Mouse (Mus musculus) limb, embryonic 13.5 days (tissue): ENCODE results near the gene Akap2. TPM values are rescaled to one million over a fixed set of nuclear protein-coding genes. Genes with fewer than 3 reads are reported as not detected.

Experiments
- ATAC-seq: fragments of 200-750 bp; cut with Nextera tagmentation; 2 replicates; pipeline ENCODE4 v1.8.0; 2017; ENCODE audit warnings: low read depth, moderate number of reproducible peaks, moderate TSS enrichment; ENCODE audit not compliant: low FRiP score
- H3K27ac ChIP-seq: fragments of 300-500 bp; sonication (generic); 2 replicates; pipeline ENCODE4 v1.5.1; 2015; ENCODE audit warnings: inconsistent platforms, mild to moderate bottlenecking, moderate library complexity
- H3K27me3 ChIP-seq: fragments of 300-500 bp; sonication (generic); 2 replicates; pipeline ENCODE4 v1.6.1; 2015; ENCODE audit warnings: mild to moderate bottlenecking, inconsistent platforms
- H3K36me3 ChIP-seq: fragments of 300-500 bp; sonication (generic); 2 replicates; pipeline ENCODE4 v1.6.1; 2015; ENCODE audit warnings: inconsistent platforms, mild to moderate bottlenecking, moderate library complexity
- H3K4me1 ChIP-seq: fragments of 300-500 bp; sonication (generic); 2 replicates; pipeline ENCODE4 v1.6.1; 2015; ENCODE audit warnings: inconsistent platforms
- H3K4me2 ChIP-seq: fragments of 300-500 bp; sonication (generic); replicated peaks from 2 replicates; pipeline ENCODE4 v1.6.1; 2015; ENCODE audit warnings: inconsistent platforms, mild to moderate bottlenecking, moderate library complexity
- H3K4me3 ChIP-seq: fragments of 300-500 bp; sonication (generic); 2 replicates; pipeline ENCODE4 v1.5.1; 2015; ENCODE audit warnings: moderate library complexity, mild to moderate bottlenecking, inconsistent platforms
- H3K9ac ChIP-seq: fragments of 300-500 bp; sonication (generic); 2 replicates; pipeline ENCODE4 v1.6.1; 2015; ENCODE audit warnings: mild to moderate bottlenecking, inconsistent platforms
- H3K9me3 ChIP-seq: fragments of 300-500 bp; sonication (generic); 2 replicates; pipeline ENCODE4 v1.6.1; 2016; ENCODE audit warnings: inconsistent platforms
- WGBS: fragments of 180-500 bp; shearing (Covaris S2); methylation state at CpG from one replicate; pipeline ENCODE4 v1.1.7; 2015; 5-methylcytosine and 5-hydroxymethylcytosine counted together
- polyA plus RNA-seq: library from polyadenylated mRNA; unstranded; fragments of >200 nt; fragmentation: Nextera tagmentation; extraction: Ambion mirVana; gene quantifications from 2 replicates; pipeline ENCODE4 v1.2.1, GENCODE M21; 2015

Gene Akap2
- polyA plus RNA-seq, 1 experiment from 2014 or later, result 34.2 TPM

GRCm38 (mm10) chr4:57684676-57685215 lies 32.7 kb upstream of the Akap2 start:
- Histone ChIP-seq H3K36me3 (peaks cover 5% of the 10 kb centered on the region; the same call in 1 of the 2 replicates), H3K4me3 (no peak overlapping the region), H3K9ac (no peak overlapping the region), H3K27me3 (no peaks in the 10 kb centered on the region), H3K9me3 (no peaks in the 10 kb centered on the region), H3K4me1 (peaks cover 30% of the 10 kb centered on the region), H3K27ac (no peak overlapping the region), H3K4me2 (no peak overlapping the region)
- WGBS, result 54% methylated on average over 12 of the region's 12 CpGs
- ATAC-seq, result no peak

GRCm38 (mm10) chr4:57686736-57687135 lies 30.7 kb upstream of the Akap2 start:
- ATAC-seq, result no peak
- Histone ChIP-seq H3K4me3 (no peak overlapping the region), H3K36me3 (peaks cover 25% of the 10 kb centered on the region), H3K27ac (no peak overlapping the region), H3K4me1 (peaks cover 22% of the 10 kb centered on the region), H3K27me3 (no peaks in the 10 kb centered on the region), H3K9me3 (no peaks in the 10 kb centered on the region), H3K9ac (no peak overlapping the region), H3K4me2 (no peak overlapping the region)
- WGBS, result 66% methylated on average over 3 of the region's 3 CpGs

GRCm38 (mm10) chr4:57687583-57687982 lies 29.9 kb upstream of the Akap2 start:
- no peak overlapping the region for H3K9ac ChIP-seq
- no peak overlapping the region for H3K27ac ChIP-seq
- H3K27me3 ChIP-seq, result no peaks in the 10 kb centered on the region
- WGBS, result 68% methylated on average over 3 of the region's 3 CpGs
- H3K4me1 ChIP-seq, result peaks cover 21% of the 10 kb centered on the region
- ATAC-seq, result no peak
- H3K36me3 ChIP-seq, result peaks cover 27% of the 10 kb centered on the region
- H3K4me3 ChIP-seq, result no peak overlapping the region
- H3K4me2 ChIP-seq, result no peak overlapping the region
- H3K9me3 ChIP-seq, result no peaks in the 10 kb centered on the region

- Histone ChIP-seq H3K4me3 (no peak overlapping the region), H3K27me3 (no peaks in the 10 kb centered on the region), H3K4me2 (no peak overlapping the region), H3K9ac (no peak overlapping the region), H3K27ac (no peak overlapping the region), H3K9me3 (no peaks in the 10 kb centered on the region), H3K4me1 (peaks cover 21% of the 10 kb centered on the region), H3K36me3 (peaks cover 27% of the 10 kb centered on the region)
- ATAC-seq, result no peak
- 77% methylated on average over 9 of the region's 9 CpGs for WGBS
Measured at GRCm38 (mm10) chr4:57688131-57688530, 29.3 kb upstream of the Akap2 start.

GRCm38 (mm10) chr4:57690001-57690400 lies 27.5 kb upstream of the Akap2 start:
- Histone ChIP-seq H3K4me2 (no peak overlapping the region), H3K27me3 (no peaks in the 10 kb centered on the region), H3K27ac (no peak overlapping the region), H3K4me3 (no peak overlapping the region), H3K9ac (no peak overlapping the region), H3K36me3 (peaks cover 44% of the 10 kb centered on the region), H3K9me3 (no peaks in the 10 kb centered on the region), H3K4me1 (peaks cover 9% of the 10 kb centered on the region)
- 73% methylated on average over 6 of the region's 6 CpGs for WGBS
- ATAC-seq, result no peak

- Histone ChIP-seq H3K36me3 (peaks cover 49% of the 10 kb centered on the region), H3K9ac (no peak overlapping the region), H3K4me2 (no peak overlapping the region), H3K9me3 (no peaks in the 10 kb centered on the region), H3K4me3 (no peak overlapping the region), H3K27me3 (no peaks in the 10 kb centered on the region), H3K27ac (no peak overlapping the region), H3K4me1 (peaks cover 6% of the 10 kb centered on the region; the same call in 1 of the 2 replicates)
- 50% methylated on average over 1 of the region's 1 CpGs for WGBS
- no peak for ATAC-seq
Measured at GRCm38 (mm10) chr4:57690805-57691204, 26.7 kb upstream of the Akap2 start.

- Histone ChIP-seq H3K27me3 (no peaks in the 10 kb centered on the region), H3K36me3 (peaks cover 50% of the 10 kb centered on the region), H3K4me3 (no peak overlapping the region), H3K27ac (no peak overlapping the region), H3K9me3 (no peaks in the 10 kb centered on the region), H3K4me1 (no peaks in the 10 kb centered on the region), H3K4me2 (no peak overlapping the region), H3K9ac (no peak overlapping the region)
- no peak for ATAC-seq
- WGBS, result 84% methylated on average over 5 of the region's 5 CpGs
Measured at GRCm38 (mm10) chr4:57694356-57695136, 22.9 kb upstream of the Akap2 start.

- H3K4me1 ChIP-seq, result no peaks in the 10 kb centered on the region
- H3K4me2 ChIP-seq, result no peak overlapping the region
- H3K27ac ChIP-seq, result no peak overlapping the region
- H3K36me3 ChIP-seq, result peaks cover 26% of the 10 kb centered on the region
- H3K9ac ChIP-seq, result no peak overlapping the region
- no peak overlapping the region for H3K4me3 ChIP-seq
- no peaks in the 10 kb centered on the region for H3K27me3 ChIP-seq
- no peaks in the 10 kb centered on the region for H3K9me3 ChIP-seq
- ATAC-seq, result no peak
- 96% methylated on average over 11 of the region's 11 CpGs for WGBS
Measured at GRCm38 (mm10) chr4:57696955-57697354, 20.5 kb upstream of the Akap2 start.

- H3K27ac ChIP-seq, result no peak overlapping the region
Measured at GRCm38 (mm10) chr4:57697918-57698611, 19.4 kb upstream of the Akap2 start.

GRCm38 (mm10) chr4:57701576-57701975 lies 15.9 kb upstream of the Akap2 start:
- WGBS, result 81% methylated on average over 5 of the region's 5 CpGs
- Histone ChIP-seq H3K27me3 (no peaks in the 10 kb centered on the region), H3K4me1 (peaks cover 13% of the 10 kb centered on the region; the same call in 1 of the 2 replicates), H3K9me3 (no peaks in the 10 kb centered on the region), H3K4me2 (no peak overlapping the region), H3K36me3 (peaks cover 4% of the 10 kb centered on the region; the same call in 1 of the 2 replicates), H3K9ac (no peak overlapping the region), H3K27ac (no peak overlapping the region), H3K4me3 (no peak overlapping the region)
- ATAC-seq, result no peak

More at GRCm38 (mm10) chr4:57697918-57698611, 19.4 kb upstream of the Akap2 start:
- H3K9me3 ChIP-seq, result no peaks in the 10 kb centered on the region
- H3K27me3 ChIP-seq, result no peaks in the 10 kb centered on the region
- H3K9ac ChIP-seq, result no peak overlapping the region
- H3K36me3 ChIP-seq, result peaks cover 26% of the 10 kb centered on the region
- H3K4me1 ChIP-seq, result 0 out of 2 replicates have a peak, but pooled peaks cover under 1% of the 10 kb centered on the region
- no peak overlapping the region for H3K4me3 ChIP-seq
- 75% methylated on average over 12 of the region's 12 CpGs for WGBS
- H3K4me2 ChIP-seq, result no peak overlapping the region
- ATAC-seq, result no peak

GRCm38 (mm10) chr4:57703574-57704470 lies 13.6 kb upstream of the Akap2 start:
- Histone ChIP-seq H3K27ac (no peak overlapping the region), H3K9me3 (no peaks in the 10 kb centered on the region), H3K9ac (no peak overlapping the region), H3K4me2 (no peak overlapping the region), H3K4me1 (peaks cover 13% of the 10 kb centered on the region; the same call in 1 of the 2 replicates), H3K36me3 (no peaks in the 10 kb centered on the region), H3K4me3 (no peak overlapping the region), H3K27me3 (no peaks in the 10 kb centered on the region)
- WGBS, result 53% methylated on average over 11 of the region's 11 CpGs
- ATAC-seq, result no peak
